Mouse (Mus musculus) forebrain, embryonic 11.5 days (tissue): ENCODE data around the gene Ftcd. TPM values are rescaled to one million over a fixed set of nuclear protein-coding genes. Genes with fewer than 3 reads are reported as not detected.

Source experiments
- ATAC-seq: fragments of 200-750 bp; cut with Nextera tagmentation; replicated peaks from 2 replicates; pipeline ENCODE4 v1.8.0; 2017; ENCODE audit warnings: moderate TSS enrichment; ENCODE audit not compliant: low FRiP score
- DNase-seq: peaks from one replicate; pipeline ENCODE4 v3.0.0-alpha.2; 2017; ENCODE audit warnings: low spot score
- H3K27ac ChIP-seq: fragments of 300-500 bp; sonication (generic); 2 replicates; pipeline ENCODE4 v1.5.1; 2014; ENCODE audit warnings: low read depth, low read length
- H3K27me3 ChIP-seq: fragments of 300-500 bp; sonication (generic); 2 replicates; pipeline ENCODE4 v1.6.1; 2014; ENCODE audit warnings: mild to moderate bottlenecking, low read length, mixed read lengths; ENCODE audit not compliant: control insufficient read depth, insufficient read depth
- H3K36me3 ChIP-seq: fragments of 300-500 bp; sonication (generic); 2 replicates; pipeline ENCODE4 v1.6.1; 2014; ENCODE audit warnings: mild to moderate bottlenecking, low read length, moderate library complexity, mixed read lengths; ENCODE audit not compliant: control insufficient read depth, insufficient read depth
- H3K4me1 ChIP-seq: fragments of 300-500 bp; sonication (generic); replicated peaks from 2 replicates; pipeline ENCODE4 v1.6.1; 2014; ENCODE audit warnings: low read length, mixed read lengths; ENCODE audit not compliant: control insufficient read depth, insufficient read depth
- H3K4me2 ChIP-seq: fragments of 300-500 bp; sonication (generic); 2 replicates; pipeline ENCODE4 v1.6.1; 2014; ENCODE audit warnings: low read depth, mild to moderate bottlenecking, low read length, moderate library complexity, mixed read lengths; ENCODE audit not compliant: severe bottlenecking
- H3K4me3 ChIP-seq: fragments of 300-500 bp; sonication (generic); 2 replicates; pipeline ENCODE4 v1.5.1; 2014; ENCODE audit warnings: low read depth, low read length
- H3K9ac ChIP-seq: fragments of 300-500 bp; sonication (generic); 2 replicates; pipeline ENCODE4 v1.6.1; 2014; ENCODE audit warnings: low read length
- H3K9me3 ChIP-seq: fragments of 300-500 bp; sonication (generic); 2 replicates; pipeline ENCODE4 v1.6.1; 2016; ENCODE audit warnings: low read length, mixed read lengths; ENCODE audit not compliant: control insufficient read depth
- WGBS: fragments of 180-500 bp; shearing (Covaris S2); extraction: QIAGEN DNeasy Blood & Tissue Kit; methylation state at CpG from one replicate; pipeline ENCODE4 v1.1.7; 2014; 5-methylcytosine and 5-hydroxymethylcytosine counted together
- polyA plus RNA-seq: library from polyadenylated mRNA; unstranded; fragments of >200 nt; fragmentation: Nextera tagmentation; extraction: Ambion mirVana; gene quantifications from 2 replicates; pipeline ENCODE4 v1.2.1, GENCODE M21; 2014

Ftcd gene
- polyA plus RNA-seq = not detected in 2 replicates

GRCm38 (mm10) chr10:76575374-76575773, at the start of gene Ftcd:
TSS of gene Ftcd (plus strand) at chr10:76575648.
- no peak within 1 kb of the TSS for H3K4me3 ChIP-seq
- DNase-seq (no peak), ATAC-seq (no peak)
- H3K36me3 ChIP-seq = no peaks in the 10 kb centered on the region
- H3K4me1 ChIP-seq = no peaks in the 10 kb centered on the region
- no peaks in the 10 kb centered on the region for H3K27me3 ChIP-seq
- no peaks in the 10 kb centered on the region for H3K9me3 ChIP-seq
- 86% methylated on average over 3 of the region's 3 CpGs for whole genome bisulfite sequencing
- no peak within 1 kb of the TSS for H3K4me2 ChIP-seq
- H3K9ac ChIP-seq = no peak within 1 kb of the TSS
- H3K27ac ChIP-seq = no peak within 1 kb of the TSS

- 7% methylated on average over 11 of the region's 11 CpGs for WGBS
- Histone ChIP-seq H3K36me3 (peaks cover 2% of the 10 kb centered on the region; the same call in 1 of the 2 replicates), H3K4me1 (no peaks in the 10 kb centered on the region), H3K9me3 (no peaks in the 10 kb centered on the region), H3K4me2 (peak overlapping the region; percentile 83), H3K9ac (peak overlapping the region; percentile 53), H3K27ac (no peak overlapping the region), H3K27me3 (no peaks in the 10 kb centered on the region), H3K4me3 (peak overlapping the region; percentile 72)
- DNase-seq (no peak), ATAC-seq (no peak; the same call in 1 of the 2 replicates)
These were observed 44.5 kb upstream of the Ftcd start for GRCm38 (mm10) chr10:76530922-76531321.

- under 1% methylated on average over 37 of the region's 37 CpGs for WGBS
- Histone ChIP-seq H3K36me3 (peaks cover 2% of the 10 kb centered on the region; the same call in 1 of the 2 replicates), H3K4me1 (no peaks in the 10 kb centered on the region), H3K27ac (peak within 1 kb of the TSS; percentile 58), H3K9me3 (no peaks in the 10 kb centered on the region), H3K4me3 (peak within 1 kb of the TSS; percentile 72), H3K4me2 (peak within 1 kb of the TSS; percentile 83), H3K9ac (peak within 1 kb of the TSS; percentile 72), H3K27me3 (no peaks in the 10 kb centered on the region)
- peak; percentile 99 for DNase-seq
- ATAC-seq = peak; percentile 99
These were observed 44.1 kb upstream of the Ftcd start, which contains the start of gene Lss for GRCm38 (mm10) chr10:76531375-76531774. TSS of gene Lss (plus strand) at chr10:76531588.

GRCm38 (mm10) chr10:76531828-76532227, 43.6 kb upstream of the Ftcd start:
- Histone ChIP-seq H3K27ac (peak overlapping the region; percentile 58), H3K36me3 (peaks cover 2% of the 10 kb centered on the region; the same call in 1 of the 2 replicates), H3K27me3 (no peaks in the 10 kb centered on the region), H3K4me2 (peak overlapping the region; percentile 83), H3K4me3 (peak overlapping the region; percentile 72), H3K4me1 (no peaks in the 10 kb centered on the region), H3K9me3 (no peaks in the 10 kb centered on the region), H3K9ac (peak overlapping the region; percentile 72)
- ATAC-seq (peak; percentile 48), DNase-seq (no peak)
- 2% methylated on average over 14 of the region's 14 CpGs for WGBS

DNA sequence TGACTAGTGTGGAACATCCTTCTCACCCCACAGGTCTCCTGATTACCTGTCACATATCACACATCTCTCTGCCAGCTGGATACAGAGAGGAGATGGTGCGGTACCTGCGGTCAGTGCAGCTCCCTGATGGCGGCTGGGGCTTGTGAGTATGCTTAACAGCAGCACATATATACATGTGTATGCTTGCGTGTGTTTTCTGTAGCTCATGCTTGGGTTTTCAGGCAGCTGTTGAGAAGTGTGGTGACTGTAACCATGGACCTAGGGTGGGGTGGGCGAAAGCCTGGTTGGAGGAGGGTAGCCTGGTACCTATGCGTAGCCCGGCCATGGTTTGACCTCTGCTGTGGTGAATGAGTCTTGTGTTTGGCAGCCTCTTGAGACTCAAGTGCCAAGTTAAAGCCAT, 39.9 kb upstream of the Ftcd start:
- 95% methylated on average over 7 of the region's 7 CpGs for WGBS
- DNase-seq (no peak), ATAC-seq (no peak)
- Histone ChIP-seq H3K9ac (no peak overlapping the region), H3K4me1 (no peaks in the 10 kb centered on the region), H3K27me3 (no peaks in the 10 kb centered on the region), H3K27ac (no peak overlapping the region), H3K9me3 (no peaks in the 10 kb centered on the region), H3K4me2 (no peak overlapping the region), H3K36me3 (peaks cover 10% of the 10 kb centered on the region; the same call in 1 of the 2 replicates), H3K4me3 (no peak overlapping the region)

DNA sequence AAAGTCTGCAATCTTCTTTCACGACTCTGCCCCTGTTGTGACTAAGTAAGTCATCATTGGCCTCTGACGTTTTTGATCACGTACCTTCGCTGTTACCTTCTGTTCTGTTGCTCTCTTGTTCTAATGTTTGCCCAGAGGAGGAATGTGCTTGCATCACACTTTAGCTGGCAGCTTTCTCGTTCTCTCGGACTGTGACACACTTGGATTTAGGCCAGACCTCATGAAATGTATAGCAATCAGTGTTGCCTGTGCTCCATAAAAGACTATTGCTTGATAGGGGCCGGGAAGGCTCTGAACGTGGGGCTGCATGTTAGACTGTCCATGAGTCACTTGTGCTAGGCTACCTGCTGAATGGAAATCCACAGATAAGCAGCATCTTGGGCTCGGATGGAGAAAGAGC, 37.8 kb upstream of the Ftcd start:
- Histone ChIP-seq H3K9me3 (no peaks in the 10 kb centered on the region), H3K27ac (no peak overlapping the region), H3K4me2 (no peak overlapping the region), H3K9ac (no peak overlapping the region), H3K4me1 (no peaks in the 10 kb centered on the region), H3K4me3 (no peak overlapping the region), H3K36me3 (peaks cover 21% of the 10 kb centered on the region; the same call in 1 of the 2 replicates), H3K27me3 (no peaks in the 10 kb centered on the region)
- DNase-seq (no peak), ATAC-seq (no peak)
- 88% methylated on average over 9 of the region's 9 CpGs for WGBS

DNA sequence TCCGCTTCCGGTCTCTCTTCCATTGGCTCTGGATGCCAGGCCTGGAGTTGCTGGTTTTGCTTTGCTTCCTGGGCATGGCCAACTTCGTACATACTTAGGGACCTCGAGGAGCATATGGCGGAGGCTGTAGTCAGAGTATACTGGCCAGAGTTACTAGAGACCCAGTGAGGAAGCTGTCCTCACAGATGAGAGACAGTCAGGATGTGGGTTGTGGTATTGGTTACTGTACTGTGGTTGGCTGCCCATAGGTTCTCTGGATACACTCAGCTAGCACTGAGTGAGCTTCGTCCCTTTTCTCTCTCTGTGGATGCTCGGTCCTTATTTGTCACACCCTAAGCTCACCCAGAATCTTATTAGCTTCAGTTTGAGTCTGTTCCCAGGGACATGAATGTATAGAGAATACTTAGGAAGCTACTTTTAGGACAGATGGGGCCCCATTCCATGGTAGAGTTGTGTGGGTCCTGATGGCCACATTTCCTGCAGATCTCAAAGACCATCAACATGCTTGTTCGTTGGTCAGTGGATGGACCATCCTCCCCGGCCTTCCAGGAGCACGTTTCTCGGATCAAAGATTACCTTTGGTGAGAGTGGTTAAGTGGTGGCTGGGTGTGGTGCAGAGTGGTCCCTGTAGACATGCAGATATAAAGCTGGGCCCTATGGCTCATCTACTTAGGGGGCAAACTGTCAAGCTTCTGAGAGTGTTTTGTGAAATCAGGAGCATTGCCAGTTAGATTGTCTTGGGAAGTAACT, 33.9 kb upstream of the Ftcd start:
- 94% methylated on average over 11 of the region's 11 CpGs for WGBS
- Histone ChIP-seq H3K4me3 (no peak overlapping the region), H3K27ac (no peak overlapping the region), H3K36me3 (peaks cover 25% of the 10 kb centered on the region; the same call in 1 of the 2 replicates), H3K4me2 (no peak overlapping the region), H3K4me1 (no peaks in the 10 kb centered on the region), H3K9me3 (no peaks in the 10 kb centered on the region), H3K27me3 (no peaks in the 10 kb centered on the region), H3K9ac (no peak overlapping the region)
- ATAC-seq = no peak
- no peak for DNase-seq

DNA sequence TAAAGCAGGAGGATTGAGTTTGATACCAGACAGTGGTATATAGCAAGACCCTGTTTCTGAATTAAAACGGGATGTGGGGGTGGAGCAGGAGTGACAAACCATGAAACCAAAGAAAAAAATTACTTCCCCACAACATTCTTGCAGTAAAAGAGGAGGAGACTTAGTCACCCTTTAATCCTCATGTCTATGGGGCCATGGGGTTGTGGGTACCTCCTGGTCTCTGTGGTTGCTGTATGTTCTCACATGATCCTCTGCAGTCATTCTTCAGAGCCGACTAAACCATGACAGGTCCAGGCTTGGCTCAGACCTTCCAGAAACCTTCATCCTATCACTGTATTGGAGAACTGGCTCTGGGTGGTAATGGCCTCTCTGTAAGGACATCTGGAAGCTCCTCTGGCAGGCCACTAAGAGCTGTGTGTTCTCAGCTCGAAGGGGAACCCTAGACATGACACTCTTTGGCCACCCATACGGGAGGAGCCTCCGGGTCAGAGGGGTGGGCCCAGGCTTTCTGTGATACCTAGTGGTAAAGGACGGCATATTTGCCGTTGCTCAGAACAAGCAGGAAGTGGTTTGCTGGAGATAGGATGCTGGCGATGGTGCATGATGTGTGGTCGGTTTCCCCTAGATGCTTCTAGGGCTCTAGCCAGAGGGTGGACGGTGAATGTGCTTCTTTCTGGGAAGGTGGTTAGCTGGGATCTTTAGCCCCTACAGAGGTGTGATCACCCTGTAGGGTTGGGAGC, 32.6 kb upstream of the Ftcd start:
- no peaks in the 10 kb centered on the region for H3K4me1 ChIP-seq
- H3K27me3 ChIP-seq = no peaks in the 10 kb centered on the region
- DNase-seq = no peak
- no peak overlapping the region for H3K4me3 ChIP-seq
- no peak for ATAC-seq
- peaks cover 25% of the 10 kb centered on the region; the same call in 1 of the 2 replicates for H3K36me3 ChIP-seq
- no peak overlapping the region for H3K9ac ChIP-seq
- no peak overlapping the region for H3K4me2 ChIP-seq
- no peak overlapping the region for H3K27ac ChIP-seq
- WGBS = 94% methylated on average over 10 of the region's 10 CpGs
- H3K9me3 ChIP-seq = no peaks in the 10 kb centered on the region
